Mouse (Mus musculus): ENCODE measurements at regions not wholly inside any gene's neighbourhood (a gene's known extent, or its start where the extent isn't known, plus 50 kb on each side); places are given as distances from the start of the nearest gene placed in this dataset.

DNA sequence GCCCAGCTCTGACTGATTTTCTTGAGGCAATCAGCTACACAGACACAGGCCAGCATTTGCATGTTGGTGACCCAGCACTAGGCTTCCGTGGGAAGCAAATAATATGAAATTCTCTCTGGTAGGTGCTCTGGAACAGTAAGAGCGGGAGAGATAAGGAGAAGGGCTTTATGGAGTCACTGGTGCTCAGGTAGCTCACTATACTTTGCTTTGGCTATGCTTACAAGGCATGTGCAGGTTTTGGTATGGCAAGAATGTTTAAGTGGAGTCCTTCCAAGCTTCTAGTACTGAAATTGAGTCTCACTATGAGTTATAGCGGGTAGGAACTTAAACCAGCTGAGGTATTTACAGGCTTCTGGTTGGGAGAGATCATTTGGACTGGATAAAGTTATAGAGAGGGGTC lies 70.5 kb upstream of the Smc2 start:
- H3K4me1 ChIP-seq (ENCODE audit: control insufficient read depth, insufficient read depth, low read length) = no peaks in the 10 kb centered on the region
- H3K9ac ChIP-seq (ENCODE audit: low read depth, poor library complexity, severe bottlenecking) = no peak overlapping the region
- TF ChIP-seq EP300 (IDR thresholded peaks at IDR 0.05; ENCODE audit: insufficient read depth, low read depth, low read length) (no peak), POLR2A (IDR thresholded peaks at IDR 0.05; ENCODE audit: insufficient read depth, low read length) (no peak), CTCF (IDR thresholded peaks at IDR 0.05; ENCODE audit: low read depth, low read length) (no peak)
- no peaks in the 10 kb centered on the region for H3K9me3 ChIP-seq (replicated peaks; ENCODE audit: control insufficient read depth, insufficient read depth, low read length, poor library complexity, severe bottlenecking)
- H3K27me3 ChIP-seq (ENCODE audit: control insufficient read depth, insufficient read depth, low read length, poor library complexity, severe bottlenecking) = no peaks in the 10 kb centered on the region
- H3K36me3 ChIP-seq (ENCODE audit: control insufficient read depth, insufficient read depth, low read length, poor library complexity, severe bottlenecking) = no peaks in the 10 kb centered on the region
- H3K4me3 ChIP-seq (ENCODE audit: low read depth, low read length) = no peak overlapping the region
- H3K27ac ChIP-seq (ENCODE audit: insufficient read depth, low read length) = no peak overlapping the region

All from ES-Bruce4 (cell line).